Comparison of ENCODE assay signal across 9 mouse cellular contexts in genomic region chr7:130754790-130755189, GRCm38 (mm10). TPM values are rescaled to one million over a fixed set of nuclear protein-coding genes. Genes with fewer than 3 reads are reported as not detected.
DNase-seq lines count a peak whose midpoint lies in the region; ATAC-seq and TF ChIP-seq lines count a peak whose summit lies in the region.
"Had no signal": no experiment of that assay in that cellular context is flagged by ENCODE, and none has a peak within 500 bp of the region (broad histone marks: within the 10 kb centered on the region; RNA-seq: fewer than 3 reads in every experiment).

No protein-coding gene starts in this region.

- no peaks in the 10 kb centered on the region for H3K27me3 ChIP-seq in C2C12 (ENCODE audit: control insufficient read depth, insufficient read depth, insufficient read length)
- H3K27me3 ChIP-seq in hindbrain, embryonic 16.5 days (replicated peaks; ENCODE audit: control insufficient read depth, insufficient read depth, low read length), result no peaks in the 10 kb centered on the region

- H3K9me3 ChIP-seq in hindbrain, embryonic 16.5 days (ENCODE audit: control insufficient read depth, low read length), result no peaks in the 10 kb centered on the region

- ATAC-seq in hindbrain, embryonic 16.5 days, result peak; percentile 35; the same call in 1 of the 2 replicates
- ATAC-seq in erythroblast, adult 5-6 weeks (replicated peaks; ENCODE audit: low FRiP score, poor library complexity, severe bottlenecking), result no peak

- no peak overlapping the region for H3K4me3 ChIP-seq in C2C12 (ENCODE audit: insufficient read depth, poor library complexity, severe bottlenecking)
- H3K4me3 ChIP-seq in hindbrain, embryonic 16.5 days (ENCODE audit: low read length), result no peak overlapping the region

- no peak overlapping the region for H3ac ChIP-seq in C2C12 (ENCODE audit: control insufficient read depth, insufficient read length, low read depth)

- 84% methylated on average over 2 of the region's 2 CpGs for WGBS in hindbrain, embryonic 16.5 days

- intact Hi-C loops in gastrocnemius, postnatal 14 days (cut with DNase I; ENCODE audit: low total_unique reads), result loop anchor here (10.0 kb wide), 1 partner anchor 80 kb away; no protein-coding TSS in a partner anchor
- intact Hi-C loops in gastrocnemius, postnatal 36 days (cut with DNase I), result no loop called here

- no peak overlapping the region for H3K9ac ChIP-seq in hindbrain, embryonic 16.5 days (ENCODE audit: low read depth, low read length)

- TF ChIP-seq CTCF in C2C12 (IDR thresholded peaks at IDR 0.05; ENCODE audit: control insufficient read depth, insufficient read depth, insufficient read length), result peak; percentile 8

- DNase-seq in gastrocnemius, postnatal 14 days, result peak; percentile 30
- no peak for DNase-seq in gastrocnemius, postnatal 36 days
- DNase-seq in cerebellum, postnatal 25 days, result peak; percentile 42 to 57
- DNase-seq in right cerebral cortex, adult 2 months (ENCODE audit: low spot score in 2 of 2), result no peak
- DNase-seq in gastrocnemius, postnatal 25 days, result no peak

- H3K27ac ChIP-seq in hindbrain, embryonic 16.5 days (ENCODE audit: low read depth, low read length), result no peak overlapping the region

- no peak overlapping the region for H3K4me2 ChIP-seq in hindbrain, embryonic 16.5 days (ENCODE audit: low read length)

- peaks cover 23% of the 10 kb centered on the region for H3K36me3 ChIP-seq in C2C12 (ENCODE audit: control insufficient read depth, insufficient read depth)
- H3K36me3 ChIP-seq in hindbrain, embryonic 16.5 days (ENCODE audit: control insufficient read depth, insufficient read depth, low read length), result peaks cover 24% of the 10 kb centered on the region

- H3K4me1 ChIP-seq in hindbrain, embryonic 16.5 days (ENCODE audit: control insufficient read depth, insufficient read depth, low read depth, low read length), result peaks cover 6% of the 10 kb centered on the region

- H3K79me2 ChIP-seq in C2C12 (ENCODE audit: control insufficient read depth, insufficient read depth), result no peaks in the 10 kb centered on the region

- no peaks in the 10 kb centered on the region for H3K79me3 ChIP-seq in C2C12 (ENCODE audit: low read depth)

TF ChIP-seq in C2C12, 6 proteins besides CTCF, POLR2A, EP300 and RAD21:
- TF ChIP-seq MYOG (IDR thresholded peaks at IDR 0.05; ENCODE audit: control insufficient read depth, extremely low read depth, insufficient read length), result no peak
- no peak for TF ChIP-seq MYOD1 (IDR thresholded peaks at IDR 0.05; ENCODE audit: control insufficient read depth, insufficient read length, low read depth)
TF ChIP-seq in C2C12: peak in this region for 0.

RNA-seq across cellular contexts. Expression of gene Btbd16, which starts 19.1 kb away (rescaled TPM):
- under 1 TPM in 1 of 2 experiments, not detected in 1; 0.14 TPM for total RNA-seq in gastrocnemius, postnatal 14 days (2021)
- total RNA-seq in gastrocnemius, postnatal 36 days (2021), result not detected
- not detected for polyA plus RNA-seq in C2C12 (2012; fragmentation: generic; extraction: Trizol)
- polyA plus RNA-seq in hindbrain, embryonic 16.5 days (2015; fragmentation: Nextera tagmentation; extraction: Ambion mirVana), result not detected in 2 replicates
- total RNA-seq in erythroblast, adult 5-6 weeks (2015; ENCODE audit: low replicate concordance), result not detected in 2 replicates
- not detected in 2 replicates for total RNA-seq in erythroblast, adult 5-6 weeks (2017; ENCODE audit: low replicate concordance)
- under 1 TPM in 1 of 2 experiments, not detected in 1; 0.24 TPM for total RNA-seq in gastrocnemius, postnatal 25 days (2021)
- polyA plus RNA-seq: lung, embryonic 16.5 days had no signal

Comparison
In these comparisons a context has a peak if more than half of its experiments do, and no peak if none do; other contexts are left out.
1. DNase-seq: peak in gastrocnemius, postnatal 14 days (single experiment) and cerebellum, postnatal 25 days (2 of 2); none in gastrocnemius, postnatal 36 days (0 of 2), right cerebral cortex, adult 2 months (0 of 2) and gastrocnemius, postnatal 25 days (single experiment).